Mouse (Mus musculus): ENCODE measurements around the gene C5ar1. TPM values are rescaled to one million over a fixed set of nuclear protein-coding genes. Genes with fewer than 3 reads are reported as not detected.
"Not testable (repeated sequence)": the region's sequence is repeated elsewhere in the genome, so short reads cannot be mapped to it uniquely, and the experiment has no call there.

The C5ar1 gene
- polyA plus RNA-seq, 1 experiment from 2014 or later = 0.79 TPM

DNA sequence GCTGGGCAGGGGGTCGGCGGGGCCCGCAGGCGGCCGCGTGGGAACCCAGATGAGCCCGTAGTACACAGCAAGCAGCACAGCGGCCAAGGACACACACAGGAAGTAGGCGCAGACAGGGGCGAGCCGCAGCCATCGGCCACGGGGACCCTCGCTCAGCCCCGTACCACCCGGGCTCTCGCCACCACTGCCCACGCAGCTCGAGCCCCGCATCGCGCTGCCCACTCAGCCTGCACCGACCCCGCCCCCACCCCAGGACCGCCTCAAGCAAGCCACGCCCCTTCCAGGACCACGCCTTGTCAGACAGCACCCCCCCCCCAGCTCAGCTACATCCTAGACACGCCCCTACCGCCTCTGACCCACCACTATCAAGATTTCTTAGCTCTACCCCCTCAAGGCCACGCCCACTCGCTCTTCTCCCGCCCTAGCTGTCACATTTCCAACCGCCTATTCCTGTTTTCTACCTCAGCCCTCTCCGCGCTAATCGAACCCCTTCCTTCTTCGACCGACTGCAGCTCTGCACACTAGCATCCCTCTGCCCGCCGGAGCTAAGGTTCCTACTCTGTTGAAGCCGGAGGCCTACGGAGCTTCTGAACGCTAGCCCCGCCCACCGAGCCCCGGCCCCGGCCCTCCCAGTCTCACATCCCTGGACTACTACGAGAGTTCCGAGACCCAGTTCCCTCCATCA, 13.9 kb upstream of the C5ar1 start, which contains the start of gene Inafm1:
Gene Inafm1, minus strand, starts transcription at position 537 of the 685 bp plus-strand sequence.
- peak within 1 kb of the TSS; percentile 82 for H3K4me3 ChIP-seq
- ATAC-seq (ENCODE audit: low FRiP score) = peak; percentile 86

GRCm38 (mm10) chr7:16272681-16273080, 13.3 kb upstream of the C5ar1 start:
- Histone ChIP-seq H3K4me2 (replicated peaks) (peak overlapping the region; percentile 93), H3K4me3 (peak overlapping the region; percentile 82), H3K27me3 (peaks cover 12% of the 10 kb centered on the region), H3K9me3 (replicated peaks) (no peaks in the 10 kb centered on the region), H3K36me3 (peaks cover 25% of the 10 kb centered on the region), H3K27ac (peak overlapping the region; percentile 94), H3K9ac (peak overlapping the region; percentile 88), H3K4me1 (peaks cover 28% of the 10 kb centered on the region)
- WGBS = under 1% methylated on average over 43 of the region's 46 CpGs
- ATAC-seq (ENCODE audit: low FRiP score) = peak; percentile 75

More for the DNA sequence above, 13.9 kb upstream of the C5ar1 start, which contains the start of gene Inafm1:
- H3K27ac ChIP-seq = peak within 1 kb of the TSS; percentile 94
- H3K4me1 ChIP-seq = peaks cover 28% of the 10 kb centered on the region
- WGBS = 2% methylated on average over 45 of the region's 49 CpGs
- no peaks in the 10 kb centered on the region for H3K9me3 ChIP-seq (replicated peaks)
- peaks cover 12% of the 10 kb centered on the region for H3K27me3 ChIP-seq
- peak within 1 kb of the TSS; percentile 88 for H3K9ac ChIP-seq
- peaks cover 31% of the 10 kb centered on the region for H3K36me3 ChIP-seq
- H3K4me2 ChIP-seq (replicated peaks) = peak within 1 kb of the TSS; percentile 93

DNA sequence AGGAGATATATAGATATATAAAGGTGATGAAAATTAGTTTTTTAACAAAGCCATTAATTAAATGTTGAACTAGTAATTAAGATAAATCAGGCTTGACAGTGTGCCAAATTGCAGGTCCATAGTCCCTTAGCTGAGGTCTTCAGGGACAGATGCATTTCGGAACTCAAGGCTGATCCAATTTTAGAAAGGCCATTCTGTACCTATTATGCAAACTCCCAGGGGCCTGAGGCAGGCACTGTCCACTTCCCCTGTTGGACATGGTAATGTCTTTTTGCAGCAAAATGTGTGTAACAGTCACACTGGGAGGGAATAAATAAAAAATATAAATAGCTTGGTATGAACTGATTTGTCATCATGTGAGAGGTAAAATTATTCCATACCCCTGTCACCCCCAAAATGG, 11.8 kb upstream of the C5ar1 start:
- peak overlapping the region; percentile 93 for H3K4me2 ChIP-seq (replicated peaks)
- 58% methylated on average over 1 of the region's 1 CpGs for WGBS
- no peaks in the 10 kb centered on the region for H3K9me3 ChIP-seq (replicated peaks)
- no peak overlapping the region for H3K27ac ChIP-seq
- H3K4me3 ChIP-seq = no peak overlapping the region
- peaks cover 12% of the 10 kb centered on the region for H3K27me3 ChIP-seq
- ATAC-seq (ENCODE audit: low FRiP score) = no peak
- H3K4me1 ChIP-seq = peaks cover 28% of the 10 kb centered on the region
- H3K9ac ChIP-seq = no peak overlapping the region
- H3K36me3 ChIP-seq = peaks cover 11% of the 10 kb centered on the region

DNA sequence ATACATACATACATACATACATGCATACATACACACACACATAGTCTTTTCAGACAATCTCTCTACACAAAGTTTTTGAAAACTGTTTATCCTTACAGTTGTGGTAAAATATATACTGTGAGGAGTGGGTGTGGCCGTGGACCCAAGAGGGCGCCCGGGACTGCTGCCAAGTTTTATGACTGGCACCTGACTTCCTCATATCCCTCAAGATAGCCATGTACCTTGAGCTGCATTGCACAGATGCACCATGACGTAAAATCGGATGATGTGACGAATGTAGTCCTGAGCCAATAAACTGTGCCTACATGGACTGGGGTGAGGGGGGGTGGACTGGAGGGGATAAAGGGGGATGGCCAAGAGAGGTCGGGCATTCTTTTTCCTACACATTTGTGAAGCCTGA, 7.3 kb upstream of the C5ar1 start:
- WGBS = 85% methylated on average over 7 of the region's 7 CpGs
- H3K4me2 ChIP-seq (replicated peaks); H3K9ac ChIP-seq; H3K36me3 ChIP-seq; H3K27me3 ChIP-seq; H3K4me1 ChIP-seq; H3K27ac ChIP-seq; H3K4me3 ChIP-seq; ATAC-seq (ENCODE audit: low FRiP score): not testable (repeated sequence)
- 0 out of 2 replicates have a peak, but pooled peaks cover 10% of the 10 kb centered on the region for H3K9me3 ChIP-seq (replicated peaks)

DNA sequence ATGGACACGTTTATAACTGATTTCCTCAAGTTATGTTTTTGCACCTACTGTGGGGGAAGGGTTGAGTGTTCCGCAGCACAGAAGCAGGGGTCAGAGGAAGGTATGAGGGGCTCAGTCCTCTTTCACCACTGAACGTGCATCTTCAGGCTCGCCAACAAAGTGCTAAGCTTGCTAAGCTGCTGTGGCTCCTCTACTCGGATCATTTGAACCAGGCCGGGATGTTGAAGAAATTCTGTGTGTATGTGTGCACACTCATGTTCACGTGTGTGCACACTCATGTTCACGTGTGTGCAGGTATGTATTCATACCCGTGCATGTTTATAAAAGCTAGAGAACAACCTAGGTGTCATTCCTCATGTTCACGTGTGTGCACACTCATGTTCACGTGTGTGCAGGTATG, 6.5 kb upstream of the C5ar1 start:
- no peak overlapping the region for H3K9ac ChIP-seq
- H3K9me3 ChIP-seq (replicated peaks) = 0 out of 2 replicates have a peak, but pooled peaks cover 10% of the 10 kb centered on the region
- no peak overlapping the region for H3K4me3 ChIP-seq
- no peak for ATAC-seq (ENCODE audit: low FRiP score)
- no peak overlapping the region for H3K27ac ChIP-seq
- H3K4me1 ChIP-seq = no peaks in the 10 kb centered on the region
- H3K4me2 ChIP-seq (replicated peaks) = no peak overlapping the region
- no peaks in the 10 kb centered on the region for H3K27me3 ChIP-seq
- WGBS = 89% methylated on average over 11 of the region's 11 CpGs
- no peaks in the 10 kb centered on the region for H3K36me3 ChIP-seq

DNA sequence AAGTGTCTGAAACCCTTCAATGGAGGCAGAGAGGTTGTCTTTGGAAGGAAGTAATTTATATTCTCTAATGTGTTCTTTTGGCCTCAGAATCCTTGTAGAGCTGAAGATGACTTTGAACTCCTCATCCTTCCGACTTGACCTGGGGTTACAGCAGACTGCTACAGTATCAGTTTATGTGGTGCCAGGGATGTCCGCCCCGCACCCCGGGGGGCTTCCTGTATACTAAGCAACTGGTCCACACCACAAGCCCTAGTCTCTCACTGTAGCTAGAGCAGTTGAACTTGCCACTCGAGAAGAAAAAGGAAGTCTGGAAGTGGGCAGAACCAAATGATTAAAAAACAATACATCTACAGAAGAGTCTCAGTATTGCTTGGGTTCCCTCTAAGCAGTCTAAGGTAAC, 4.5 kb upstream of the C5ar1 start:
- Histone ChIP-seq H3K36me3 (no peaks in the 10 kb centered on the region), H3K4me1 (no peaks in the 10 kb centered on the region), H3K4me3 (no peak overlapping the region), H3K27ac (no peak overlapping the region), H3K9ac (no peak overlapping the region), H3K4me2 (replicated peaks) (no peak overlapping the region), H3K9me3 (replicated peaks) (0 out of 2 replicates have a peak, but pooled peaks cover 10% of the 10 kb centered on the region), H3K27me3 (no peaks in the 10 kb centered on the region)
- ATAC-seq (ENCODE audit: low FRiP score) = no peak
- 88% methylated on average over 5 of the region's 5 CpGs for WGBS

- H3K9ac ChIP-seq = no peak overlapping the region
- H3K36me3 ChIP-seq = no peaks in the 10 kb centered on the region
- H3K4me3 ChIP-seq = no peak overlapping the region
- H3K9me3 ChIP-seq (replicated peaks) = 0 out of 2 replicates have a peak, but pooled peaks cover 10% of the 10 kb centered on the region
- 29% methylated on average over 8 of the region's 8 CpGs for WGBS
- H3K4me2 ChIP-seq (replicated peaks) = no peak overlapping the region
- no peak overlapping the region for H3K27ac ChIP-seq
- H3K27me3 ChIP-seq = no peaks in the 10 kb centered on the region
- H3K4me1 ChIP-seq = no peaks in the 10 kb centered on the region
- no peak for ATAC-seq (ENCODE audit: low FRiP score)
These were observed 3.9 kb upstream of the C5ar1 start for GRCm38 (mm10) chr7:16263015-16263787.

GRCm38 (mm10) chr7:16261097-16261496, 1.8 kb upstream of the C5ar1 start:
- no peak overlapping the region for H3K9ac ChIP-seq
- WGBS = 75% methylated on average over 1 of the region's 1 CpGs

DNA sequence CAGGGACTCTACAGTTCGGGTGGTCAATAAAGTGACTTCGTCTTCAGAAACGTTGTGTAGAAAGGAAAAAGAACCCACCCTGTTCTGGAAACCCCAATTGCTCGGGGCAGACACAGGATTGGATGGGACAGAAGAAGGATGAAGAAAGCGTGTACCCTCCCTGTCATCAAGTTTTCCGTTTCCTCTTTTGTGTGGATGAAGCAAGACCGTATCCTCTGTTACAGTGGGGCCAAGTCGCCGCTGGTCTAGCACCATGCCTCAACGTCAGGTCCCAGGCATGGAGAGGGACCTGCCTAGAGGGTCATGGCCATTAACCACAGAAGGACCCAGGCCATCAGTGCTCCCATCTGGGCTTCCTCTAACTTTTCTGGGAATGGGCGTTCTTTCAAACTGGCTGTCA, 1.5 kb downstream of the C5ar1 start:
- Histone ChIP-seq H3K4me3 (no peak overlapping the region), H3K27ac (no peak overlapping the region), H3K36me3 (no peaks in the 10 kb centered on the region), H3K4me1 (no peaks in the 10 kb centered on the region), H3K9ac (no peak overlapping the region), H3K4me2 (replicated peaks) (no peak overlapping the region), H3K27me3 (no peaks in the 10 kb centered on the region), H3K9me3 (replicated peaks) (no peaks in the 10 kb centered on the region)
- ATAC-seq (ENCODE audit: low FRiP score) = no peak
- WGBS = 86% methylated on average over 11 of the region's 11 CpGs

More at GRCm38 (mm10) chr7:16261097-16261496, 1.8 kb upstream of the C5ar1 start:
- no peaks in the 10 kb centered on the region for H3K36me3 ChIP-seq
- 0 out of 2 replicates have a peak, but pooled peaks cover 10% of the 10 kb centered on the region for H3K9me3 ChIP-seq (replicated peaks)
- no peak overlapping the region for H3K4me3 ChIP-seq
- no peaks in the 10 kb centered on the region for H3K4me1 ChIP-seq
- no peaks in the 10 kb centered on the region for H3K27me3 ChIP-seq
- ATAC-seq (ENCODE audit: low FRiP score) = no peak
- no peak overlapping the region for H3K27ac ChIP-seq
- H3K4me2 ChIP-seq (replicated peaks) = no peak overlapping the region

DNA sequence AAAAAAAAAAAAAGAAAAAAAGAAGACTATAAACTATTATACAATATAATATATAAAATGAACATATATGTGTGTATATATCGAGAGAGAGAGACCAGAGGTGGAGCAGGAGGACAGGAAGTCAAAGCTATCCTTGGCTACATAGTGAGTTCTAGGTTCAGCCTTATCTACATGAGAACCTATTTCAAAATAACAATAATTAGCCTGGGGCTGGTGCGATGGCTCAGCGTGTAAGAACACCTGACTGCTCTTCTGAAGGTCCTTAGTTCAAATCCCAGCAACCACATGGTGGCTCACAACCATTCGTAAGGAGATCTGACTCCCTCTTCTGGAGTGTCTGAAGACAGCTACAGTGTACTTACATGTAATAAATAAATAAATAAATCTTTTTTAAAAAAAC, 3.4 kb downstream of the C5ar1 start:
- H3K4me3 ChIP-seq; H3K4me2 ChIP-seq (replicated peaks); H3K36me3 ChIP-seq; H3K9ac ChIP-seq; H3K9me3 ChIP-seq (replicated peaks); H3K27me3 ChIP-seq; H3K4me1 ChIP-seq; ATAC-seq (ENCODE audit: low FRiP score); H3K27ac ChIP-seq: not testable (repeated sequence)
- 90% methylated on average over 4 of the region's 4 CpGs for WGBS

- H3K27ac ChIP-seq = no peak overlapping the region
- H3K4me1 ChIP-seq = no peaks in the 10 kb centered on the region
- no peak for ATAC-seq (ENCODE audit: low FRiP score)
- H3K4me3 ChIP-seq = no peak overlapping the region
- H3K27me3 ChIP-seq = no peaks in the 10 kb centered on the region
- H3K36me3 ChIP-seq = no peaks in the 10 kb centered on the region
- no peak overlapping the region for H3K9ac ChIP-seq
- WGBS = 69% methylated on average over 4 of the region's 4 CpGs
- H3K4me2 ChIP-seq (replicated peaks) = no peak overlapping the region
- no peaks in the 10 kb centered on the region for H3K9me3 ChIP-seq (replicated peaks)
These were observed 5.1 kb downstream of the C5ar1 start for GRCm38 (mm10) chr7:16254195-16254594.

DNA sequence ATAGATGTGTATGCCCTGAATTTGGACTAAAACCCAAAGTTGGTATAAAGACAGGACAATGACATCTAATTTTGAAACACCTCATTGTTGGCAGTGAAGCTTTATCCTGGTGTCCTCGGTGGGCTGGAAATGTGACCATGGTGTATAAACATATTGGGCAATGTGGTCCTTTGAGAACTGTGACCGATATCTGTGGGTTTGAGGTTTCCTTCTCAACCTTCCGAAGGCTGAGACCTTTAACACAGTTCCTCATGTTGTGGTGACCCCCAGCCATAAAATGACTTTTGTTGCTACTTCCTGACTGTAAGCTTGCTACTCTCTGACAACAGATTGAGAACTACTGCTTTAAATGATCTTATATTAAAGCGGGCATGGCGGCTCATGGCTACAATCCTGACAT, 8.7 kb downstream of the C5ar1 start:
- H3K27ac ChIP-seq = no peak overlapping the region

More for the DNA sequence above, 8.7 kb downstream of the C5ar1 start:
- Histone ChIP-seq H3K27me3 (no peaks in the 10 kb centered on the region), H3K4me3 (no peak overlapping the region), H3K9ac (no peak overlapping the region), H3K4me2 (replicated peaks) (no peak overlapping the region), H3K4me1 (no peaks in the 10 kb centered on the region), H3K9me3 (replicated peaks) (no peaks in the 10 kb centered on the region), H3K36me3 (no peaks in the 10 kb centered on the region)
- no peak for ATAC-seq (ENCODE audit: low FRiP score)
- 86% methylated on average over 5 of the region's 5 CpGs for WGBS
